Mouse (Mus musculus): ENCODE results near the gene Zfp69. TPM values are rescaled to one million over a fixed set of nuclear protein-coding genes. Genes with fewer than 3 reads are reported as not detected.
A peak's percentile ranks its signal among the peaks of the same experiment; 100 is the strongest.

Zfp69 gene
- total RNA-seq, 2 experiments from 2014 or later: 4.1 to 4.6 TPM

DNA sequence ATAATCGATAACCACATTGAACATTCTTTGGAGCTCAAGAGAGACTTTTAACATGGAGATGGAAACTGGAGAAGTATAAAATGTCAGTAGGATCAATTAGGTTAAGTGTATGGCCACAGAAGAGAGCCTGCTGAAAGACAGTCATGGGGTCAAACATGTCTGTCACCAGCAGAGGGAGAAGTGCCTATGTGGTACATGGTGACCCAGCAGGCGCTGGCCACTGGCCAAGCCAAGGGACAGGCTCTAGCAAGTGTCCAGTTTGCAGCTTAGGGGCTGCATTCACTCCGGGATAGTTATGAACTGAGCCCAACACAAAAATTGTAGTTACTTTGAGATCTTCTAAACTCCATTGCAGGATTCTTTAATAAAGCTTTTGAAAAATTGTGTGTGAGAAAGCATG, 22.8 kb downstream of the Zfp69 start:
- intact Hi-C loops (cut with DNase I): no loop called here

GRCm38 (mm10) chr4:120925386-120925785, 26.1 kb downstream of the Zfp69 start:
- intact Hi-C loops (cut with DNase I): loop anchor here (1.0 kb wide), 1 partner anchor 26 kb away; the partner anchor contains the start of gene Zfp69
- DNase-seq: peak; percentile 36 to 48

More for the DNA sequence above, 22.8 kb downstream of the Zfp69 start:
- DNase-seq: peak in 1 of 2 experiments; percentile 24

DNA sequence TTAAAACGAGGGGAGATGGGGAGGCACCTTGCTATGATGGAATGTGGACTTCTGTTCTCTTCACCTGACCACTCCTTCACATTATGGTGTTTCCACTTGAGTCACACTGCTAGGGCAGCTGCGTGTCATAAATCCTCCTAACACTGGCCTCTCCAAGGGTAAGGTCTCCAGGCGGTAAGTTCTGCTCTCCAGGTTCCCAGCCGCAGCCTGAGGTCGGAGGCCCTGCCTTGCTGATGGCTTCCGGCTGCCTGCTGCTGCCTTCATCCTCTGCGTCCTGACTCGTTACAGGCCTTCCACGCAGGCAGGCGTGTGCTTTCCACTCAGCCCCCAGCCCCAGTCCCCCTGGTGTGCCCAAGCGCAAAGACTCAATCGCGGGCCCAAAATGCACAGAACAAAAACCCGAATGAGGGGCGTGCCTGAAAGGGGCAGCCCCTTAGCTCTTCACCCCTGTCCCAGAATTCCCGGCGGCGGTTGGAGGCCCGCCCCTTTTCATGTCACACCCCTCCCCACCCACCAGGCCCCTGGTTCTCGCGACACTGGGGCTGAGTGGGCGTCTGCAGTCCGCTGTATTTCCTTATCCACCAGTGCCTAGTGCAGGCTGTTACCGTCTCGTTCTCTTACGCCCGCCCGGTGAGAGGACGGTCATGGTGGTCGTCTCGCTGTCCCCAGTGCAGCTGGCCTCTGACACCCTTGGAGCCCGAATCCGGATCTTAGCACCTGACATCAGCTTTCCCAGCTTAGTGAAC, 26.8 kb downstream of the Zfp69 start, which contains the start of gene Exo5:
Gene Exo5, minus strand, starts transcription at position 464 of the 746 bp plus-strand sequence.
- peak; percentile 93 to 95 for DNase-seq
- intact Hi-C loops (cut with DNase I): loop anchor here (1.0 kb wide), 1 partner anchor 27 kb away; the partner anchor contains the start of gene Zfp69

DNA sequence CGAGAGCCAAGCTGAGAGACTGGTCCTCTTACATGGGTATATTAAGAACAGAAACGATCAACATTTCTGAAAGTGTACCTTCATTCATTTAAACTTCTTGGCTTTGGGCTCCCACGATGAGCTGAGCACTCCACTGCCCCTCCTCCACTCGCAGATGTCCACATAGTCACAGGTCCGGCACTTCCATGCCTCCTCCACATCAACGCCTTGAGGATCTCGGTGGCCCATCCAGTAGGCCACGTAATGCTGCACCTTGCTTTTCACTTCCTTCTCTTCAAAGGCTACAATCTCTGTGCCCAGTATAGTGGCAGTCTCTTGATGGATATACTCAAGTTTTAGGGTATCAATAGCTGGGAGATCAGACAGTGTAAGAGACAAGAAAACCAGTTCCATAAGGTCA, 30.0 kb downstream of the Zfp69 start:
- DNase-seq: no peak
- intact Hi-C loops (cut with DNase I): no loop called here

DNA sequence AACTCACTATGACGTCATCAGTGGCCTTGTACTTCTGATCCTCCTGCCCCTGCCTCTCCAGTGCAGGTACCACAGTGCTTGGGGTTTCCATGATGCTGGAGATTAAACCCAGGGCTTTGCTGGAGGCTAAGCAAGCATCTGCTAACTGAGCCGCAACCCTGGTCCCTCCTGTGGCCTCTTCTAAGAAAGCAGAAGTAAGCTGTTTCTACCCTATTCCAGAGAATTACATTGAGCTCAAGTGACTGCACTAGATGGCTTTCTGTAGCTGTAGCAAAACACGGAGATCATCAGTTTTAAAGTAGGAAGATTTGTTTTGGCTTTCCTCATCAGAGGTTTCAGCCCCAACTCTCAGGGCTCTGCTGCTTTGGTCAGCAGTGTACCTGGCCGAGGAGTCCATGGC, 37.0 kb downstream of the Zfp69 start:
- no peak for DNase-seq
- intact Hi-C loops (cut with DNase I): loop anchor here (5.0 kb wide), 1 partner anchor 322 kb away; no protein-coding TSS in a partner anchor

GRCm38 (mm10) chr4:120913861-120914260, 37.6 kb downstream of the Zfp69 start:
- intact Hi-C loops (cut with DNase I): loop anchor here (5.0 kb wide), 1 partner anchor 322 kb away; no protein-coding TSS in a partner anchor
- DNase-seq: no peak

GRCm38 (mm10) chr4:120913443-120913842, 38.1 kb downstream of the Zfp69 start:
- DNase-seq: no peak
- intact Hi-C loops (cut with DNase I): loop anchor here (5.0 kb wide), 1 partner anchor 321 kb away; no protein-coding TSS in a partner anchor

DNA sequence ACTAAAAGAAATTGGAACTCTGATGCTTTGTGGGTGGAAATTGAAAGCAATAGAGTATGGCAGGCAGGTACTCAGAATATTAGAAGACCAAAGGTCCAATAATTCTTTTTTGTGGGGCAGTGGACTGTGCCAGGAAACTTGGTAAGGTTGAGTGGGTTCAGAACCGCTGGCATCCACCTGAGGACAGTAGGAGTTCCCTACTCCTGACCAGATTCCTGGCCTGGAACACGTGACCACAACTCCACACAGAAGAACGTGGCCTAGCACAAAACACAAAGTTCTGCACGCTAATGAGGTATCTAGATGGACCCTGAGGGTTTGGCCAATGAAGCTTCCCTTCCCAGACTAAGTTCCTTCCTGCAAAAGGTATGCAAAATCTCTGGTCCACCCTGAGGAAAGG, 38.6 kb downstream of the Zfp69 start:
- no peak for DNase-seq
- intact Hi-C loops (cut with DNase I): loop anchor here (5.0 kb wide), 1 partner anchor 321 kb away; no protein-coding TSS in a partner anchor

GRCm38 (mm10) chr4:120911086-120911485, 40.4 kb downstream of the Zfp69 start:
- intact Hi-C loops (cut with DNase I): loop anchor here (5.0 kb wide), 1 partner anchor 319 kb away; no protein-coding TSS in a partner anchor

DNA sequence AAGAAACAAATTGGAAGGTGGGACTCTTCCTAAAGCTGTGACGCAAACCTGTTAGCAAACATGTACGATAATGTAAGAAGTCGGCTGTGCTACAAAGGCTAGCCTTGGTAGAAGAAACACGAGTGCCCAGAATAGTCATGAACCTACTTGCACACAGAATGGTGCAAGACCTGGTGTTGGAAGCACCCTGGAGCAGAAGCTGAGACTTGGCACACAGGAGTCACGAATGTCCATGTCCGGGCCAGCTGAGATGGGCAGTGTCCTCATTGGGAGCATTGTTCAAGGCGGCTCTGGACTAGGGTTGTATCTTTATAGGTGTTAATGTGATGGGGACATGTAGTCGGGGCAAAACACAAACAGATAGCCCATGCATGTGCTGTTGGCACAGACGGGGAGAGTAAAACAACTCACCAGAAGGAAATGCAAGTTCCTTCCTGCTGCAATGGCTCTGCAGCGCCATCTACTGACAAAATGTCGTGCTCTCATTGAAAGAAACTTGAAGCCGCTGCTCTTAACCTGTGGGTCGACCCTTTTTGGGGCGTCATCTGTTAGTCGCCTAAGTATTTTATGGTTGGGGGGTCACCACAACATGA, 41.8 kb downstream of the Zfp69 start:
- DNase-seq: peak; percentile 45 to 75
- intact Hi-C loops (cut with DNase I): loop anchor here (1.0 to 5.0 kb wide), 2 partner anchors 58 to 317 kb away; no protein-coding TSS in a partner anchor

More at GRCm38 (mm10) chr4:120911086-120911485, 40.4 kb downstream of the Zfp69 start:
- peak; percentile 20 to 34 for DNase-seq

DNA sequence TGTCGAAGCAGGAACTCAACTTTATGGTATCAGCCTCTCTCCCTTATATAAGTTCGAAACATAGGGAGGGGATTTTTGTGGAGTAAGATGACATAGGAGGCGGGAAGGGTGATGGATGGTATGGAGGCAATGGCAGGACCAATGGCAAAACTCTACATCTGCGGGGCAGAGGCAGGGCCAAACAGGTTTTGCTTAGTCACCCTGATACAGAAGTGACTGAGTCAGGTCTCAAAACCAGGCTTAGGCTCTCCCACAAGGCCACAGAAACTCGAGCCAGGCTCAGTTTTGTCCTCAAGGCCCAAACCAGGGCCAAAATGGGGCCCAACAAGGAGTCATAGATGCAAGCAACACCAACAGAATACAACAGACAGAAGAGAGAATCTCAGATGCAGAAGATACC, 45.9 kb downstream of the Zfp69 start:
- intact Hi-C loops (cut with DNase I): no loop called here
- no peak for DNase-seq

DNA sequence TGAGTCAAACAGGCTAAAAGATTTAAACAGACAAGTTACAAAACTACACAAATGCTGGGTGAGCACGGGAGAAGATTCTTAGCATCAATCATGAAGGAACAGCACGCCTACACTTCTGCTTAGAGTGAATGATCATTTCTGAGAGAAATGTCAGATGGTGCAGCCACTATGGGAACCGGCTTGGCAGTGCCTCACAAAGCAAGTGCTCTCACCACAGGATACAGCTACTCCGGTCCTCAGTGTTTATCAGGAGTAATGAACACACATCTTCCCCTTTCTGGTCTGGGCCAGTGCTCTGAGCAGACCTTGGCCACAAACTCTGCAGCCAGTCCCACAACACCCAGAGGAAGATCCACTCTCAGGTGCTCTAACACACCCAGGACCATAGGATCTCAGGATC, 47.0 kb downstream of the Zfp69 start:
- intact Hi-C loops (cut with DNase I): no loop called here
- DNase-seq: no peak

GRCm38 (mm10) chr4:120895810-120896584, 55.5 kb downstream of the Zfp69 start:
- no peak for DNase-seq
- intact Hi-C loops (cut with DNase I): no loop called here

DNA sequence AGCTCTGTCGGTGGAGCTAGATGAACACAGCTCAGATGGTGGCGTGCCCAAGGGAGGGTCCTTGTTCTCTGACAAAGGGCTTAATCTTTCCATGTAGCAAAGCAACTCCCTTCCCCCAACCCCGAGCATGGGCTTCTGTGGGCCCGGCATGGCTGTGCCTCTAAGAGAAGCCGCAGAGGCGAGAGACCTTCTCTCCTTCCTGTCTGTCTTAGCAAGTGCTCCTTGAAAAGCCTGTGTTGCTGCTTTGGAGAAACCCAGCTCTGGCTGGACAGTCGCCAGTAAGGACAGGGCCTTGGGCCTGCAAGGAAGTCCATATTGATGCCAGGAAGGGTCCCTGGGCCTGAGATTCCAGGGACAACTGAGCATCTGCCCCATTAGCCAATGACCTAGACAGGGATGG, 56.3 kb downstream of the Zfp69 start:
- no peak for DNase-seq
- intact Hi-C loops (cut with DNase I): no loop called here

DNA sequence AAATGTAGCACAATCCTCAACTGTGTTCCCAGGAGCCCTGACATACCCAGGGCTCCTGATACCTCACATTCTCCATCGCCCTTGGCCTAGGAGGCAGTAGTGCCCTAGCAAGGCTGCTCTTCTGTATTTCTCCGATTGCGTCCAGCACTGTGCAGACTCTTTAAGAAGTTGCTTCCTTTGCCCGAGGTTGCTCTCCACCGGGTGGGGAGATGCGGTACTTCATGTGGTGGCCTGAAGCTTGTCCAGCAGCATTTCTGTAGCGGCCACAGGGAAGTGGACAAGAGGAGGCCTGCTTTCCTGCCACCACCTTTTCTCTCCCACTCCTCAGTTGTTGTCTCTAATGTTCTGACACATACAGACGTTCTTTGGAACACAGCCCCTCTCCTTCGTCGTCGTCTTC, 56.9 kb downstream of the Zfp69 start:
- DNase-seq: no peak
- intact Hi-C loops (cut with DNase I): no loop called here

DNA sequence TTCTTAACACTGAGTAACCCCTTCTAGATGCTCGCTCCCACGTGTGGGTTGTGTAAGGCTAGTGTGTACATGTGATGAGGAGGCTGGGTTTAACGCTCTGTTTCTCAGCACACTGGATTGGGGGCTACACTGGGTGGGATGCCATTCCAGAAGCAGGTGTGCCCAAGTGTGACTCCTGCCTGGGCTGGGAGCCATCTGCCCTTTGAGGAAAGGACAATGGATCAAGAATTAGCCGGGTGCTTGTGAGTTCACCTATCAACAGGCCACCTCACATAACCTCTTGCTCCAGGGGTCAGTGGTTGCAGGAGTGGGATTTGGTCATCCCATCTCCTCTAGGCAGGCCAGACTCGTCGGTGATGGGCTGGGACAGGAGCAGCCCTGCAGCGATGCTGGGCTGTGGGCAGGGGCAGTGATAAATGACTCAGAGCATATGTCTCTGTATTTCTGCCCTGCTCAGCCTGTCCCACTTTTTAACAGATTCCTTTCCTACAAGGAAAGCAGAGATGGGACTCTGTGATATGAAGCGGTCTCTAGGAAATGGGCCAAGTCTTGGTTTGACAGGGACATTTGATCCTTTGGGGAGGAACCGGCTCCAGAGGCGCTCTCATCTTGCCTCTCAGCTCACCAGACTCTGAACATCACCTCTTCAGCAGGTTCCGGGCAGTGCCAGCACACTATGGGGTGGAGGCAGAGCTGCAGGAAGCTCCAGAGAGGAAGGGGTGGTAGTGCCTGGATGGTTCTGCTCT, 57.7 kb downstream of the Zfp69 start:
- DNase-seq: no peak
- intact Hi-C loops (cut with DNase I): no loop called here

DNA sequence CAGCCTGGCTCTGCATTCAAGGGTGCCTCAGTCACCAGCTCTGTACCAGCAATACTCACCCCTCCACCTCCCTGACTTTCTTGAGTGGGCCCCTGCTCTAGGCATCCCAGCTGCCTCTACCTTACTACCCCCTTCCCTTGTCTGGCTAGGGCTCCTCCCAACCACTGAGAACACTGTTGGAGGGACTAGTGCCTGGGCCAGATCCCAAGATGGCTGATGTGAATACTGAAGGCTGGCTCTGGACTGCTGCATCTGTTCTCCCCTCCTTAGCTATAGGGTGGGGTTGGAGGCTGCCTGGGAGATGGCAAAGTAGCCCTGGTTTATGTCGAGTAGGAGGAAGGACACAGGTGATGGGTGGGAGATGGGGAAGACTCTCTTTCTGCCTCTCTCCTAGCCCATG, 59.0 kb downstream of the Zfp69 start:
- intact Hi-C loops (cut with DNase I): no loop called here
- no peak for DNase-seq

DNA sequence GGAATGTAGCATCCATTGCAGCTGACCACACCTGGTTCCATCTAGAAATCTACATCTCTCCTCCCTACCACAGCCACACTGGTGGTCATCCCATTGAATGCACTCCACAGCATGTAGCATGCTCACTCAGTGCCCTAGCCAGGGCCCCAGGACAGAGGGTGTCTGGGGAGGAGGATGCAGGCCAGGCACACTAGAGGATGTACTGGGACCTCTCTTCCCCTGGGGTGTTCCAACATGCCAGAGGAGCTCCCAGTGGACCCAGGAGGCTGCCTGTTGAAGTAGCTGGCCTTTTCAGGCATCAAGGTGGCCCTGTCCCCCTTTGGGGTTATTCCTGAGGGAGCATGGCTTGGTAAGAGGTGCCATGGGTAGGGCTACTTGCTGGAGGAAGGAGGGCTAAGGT, 59.5 kb downstream of the Zfp69 start:
- DNase-seq: no peak
- intact Hi-C loops (cut with DNase I): no loop called here

DNA sequence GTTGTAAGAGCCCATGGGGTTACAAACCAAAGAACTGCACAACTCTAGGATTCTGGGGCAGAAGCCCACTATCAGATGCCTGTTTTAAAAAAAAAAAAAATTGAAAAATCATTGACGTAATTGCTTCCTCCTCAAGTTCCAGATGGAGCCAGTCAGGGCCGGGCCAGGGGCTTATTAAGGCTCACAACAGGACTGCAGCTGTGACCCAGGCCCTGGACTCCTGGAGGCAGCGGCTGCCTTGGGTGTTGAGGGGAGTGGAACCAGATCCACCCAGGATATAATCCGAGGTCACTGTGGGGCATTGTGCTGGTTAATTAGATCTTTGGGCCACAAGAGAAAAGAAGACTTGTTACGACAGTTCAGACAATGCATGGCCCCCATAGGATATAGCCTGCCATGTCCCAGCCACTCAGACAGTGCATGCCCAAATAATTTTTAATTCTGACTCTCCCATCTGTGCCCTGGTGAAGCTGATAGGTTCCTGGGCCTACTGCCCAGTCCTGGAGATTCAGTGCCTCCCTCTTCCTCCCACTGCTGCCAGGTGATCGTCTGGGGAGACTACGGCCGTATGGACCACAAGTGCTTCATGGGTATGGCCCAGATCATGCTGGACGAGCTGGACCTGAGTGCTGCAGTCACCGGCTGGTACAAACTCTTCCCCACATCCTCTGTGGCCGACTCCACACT, 60.6 kb downstream of the Zfp69 start:
- intact Hi-C loops (cut with DNase I): no loop called here
- DNase-seq: no peak

- intact Hi-C loops (cut with DNase I): loop anchor here (5.0 kb wide), 1 partner anchor 132 kb away; no protein-coding TSS in a partner anchor
- no peak for DNase-seq
Measured at GRCm38 (mm10) chr4:120888884-120889283, 62.6 kb downstream of the Zfp69 start.
